Mouse (Mus musculus): ENCODE results near the gene Acsl4. TPM values are rescaled to one million over a fixed set of nuclear protein-coding genes. Genes with fewer than 3 reads are reported as not detected.

Gene Acsl4
- 10 to 100 TPM; 47.6 to 51.4 TPM for polyA plus RNA-seq (2017; shearing (Covaris generic))

DNA sequence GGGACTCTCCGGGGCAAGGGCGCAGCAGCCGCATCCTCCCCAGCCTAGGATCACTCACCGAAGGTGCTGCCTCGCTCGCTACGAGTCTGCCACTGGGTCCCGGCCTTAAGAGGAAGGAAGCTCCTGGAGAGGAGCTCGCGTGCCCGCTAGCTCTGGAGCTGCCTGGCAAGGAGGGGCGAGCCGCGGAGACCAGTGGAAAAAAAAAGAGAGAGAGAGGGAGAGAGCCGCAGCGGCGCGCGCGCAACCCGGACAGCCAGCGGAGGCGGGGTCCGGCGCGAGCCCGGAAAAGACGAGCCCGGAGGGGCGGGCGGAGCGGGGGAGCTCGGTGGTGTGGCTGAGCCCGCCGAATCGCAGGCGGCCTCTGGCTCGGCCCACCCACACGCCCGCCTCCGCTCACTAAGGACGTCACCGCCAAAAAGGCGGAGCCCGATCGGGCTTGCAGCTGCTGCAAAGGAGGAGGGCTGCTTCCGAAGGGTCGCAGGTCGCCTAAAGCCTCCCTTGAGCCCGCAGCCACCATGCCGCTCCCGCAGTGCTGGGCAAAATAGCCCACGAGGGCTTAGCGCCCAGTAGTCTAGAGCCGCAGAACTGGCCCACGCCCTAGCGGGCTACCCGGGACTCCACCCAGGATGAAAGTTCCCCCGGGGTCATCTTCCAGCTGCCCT, at the start of gene Acsl4:
Acsl4 (minus strand) TSS at position 289 of the 662 bp plus-strand sequence.
- peak; percentile 86 for ATAC-seq

GRCm38 (mm10) chrX:142437971-142438504, 47.7 kb upstream of the Acsl4 start:
- ATAC-seq: no peak

DNA sequence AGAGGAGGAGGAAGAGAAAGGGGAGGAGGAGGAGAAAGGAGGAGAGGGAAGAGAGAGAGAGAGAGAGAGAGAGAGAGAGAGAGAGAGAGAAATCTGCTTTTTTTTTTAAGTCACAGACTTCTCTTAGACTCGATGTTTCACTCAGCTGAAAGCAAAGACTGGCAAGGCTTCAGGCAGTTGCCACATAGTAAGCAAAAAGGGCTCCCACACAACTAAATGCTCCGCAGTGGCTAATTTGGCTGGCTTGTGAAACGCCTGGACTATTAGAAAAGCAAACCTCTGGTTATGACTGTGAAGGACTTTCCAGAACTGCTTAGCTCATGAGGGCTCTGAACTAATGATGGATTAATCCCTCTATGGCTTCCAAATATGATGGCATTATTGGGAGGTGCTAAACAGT, 42.5 kb upstream of the Acsl4 start:
- no peak for ATAC-seq

GRCm38 (mm10) chrX:142427111-142427510, 36.8 kb upstream of the Acsl4 start:
- no peak for ATAC-seq

- no peak for ATAC-seq
Measured at GRCm38 (mm10) chrX:142426628-142427027, 36.3 kb upstream of the Acsl4 start.

DNA sequence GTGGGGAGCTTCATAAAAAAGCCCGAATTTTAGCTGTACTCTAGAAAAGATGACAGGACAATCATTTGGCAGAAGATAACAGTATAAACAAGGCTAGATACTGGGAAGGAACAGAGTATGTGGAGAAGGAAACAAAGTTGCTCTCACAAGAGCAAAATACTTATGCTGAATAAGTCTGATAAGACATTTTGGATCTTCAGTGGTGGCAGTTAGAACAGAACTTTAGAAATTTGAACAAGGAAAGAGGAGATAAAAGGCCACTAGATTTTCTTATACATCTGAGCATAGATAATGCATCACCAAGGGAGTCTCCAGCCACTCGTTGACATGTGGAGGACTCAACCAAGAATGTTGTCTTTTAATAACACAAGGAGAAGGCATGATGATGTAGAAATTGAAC, 23.5 kb upstream of the Acsl4 start:
- ATAC-seq: no peak

DNA sequence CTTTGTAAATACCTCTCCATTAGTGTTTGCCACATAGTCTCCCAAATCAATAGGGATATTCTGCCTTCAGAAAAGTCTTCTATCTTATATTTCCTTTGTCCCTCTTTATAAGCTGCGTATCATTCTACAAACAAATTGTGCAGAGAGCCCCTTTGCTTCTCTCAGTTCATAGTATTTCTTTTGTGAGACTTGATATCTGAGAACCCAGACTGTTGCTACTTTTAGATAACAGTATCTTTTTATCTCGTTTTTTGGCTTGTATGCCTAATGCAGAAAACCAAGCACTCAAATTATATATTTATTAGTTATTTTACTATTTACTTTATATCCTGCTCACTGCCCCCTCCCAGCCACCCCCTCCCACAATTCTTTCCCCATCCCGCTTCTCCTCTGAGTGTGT, 19.7 kb upstream of the Acsl4 start:
- ATAC-seq: no peak

GRCm38 (mm10) chrX:142409338-142409737, 19.0 kb upstream of the Acsl4 start:
- no peak for ATAC-seq

GRCm38 (mm10) chrX:142403114-142403513, 12.8 kb upstream of the Acsl4 start:
- no peak for ATAC-seq

DNA sequence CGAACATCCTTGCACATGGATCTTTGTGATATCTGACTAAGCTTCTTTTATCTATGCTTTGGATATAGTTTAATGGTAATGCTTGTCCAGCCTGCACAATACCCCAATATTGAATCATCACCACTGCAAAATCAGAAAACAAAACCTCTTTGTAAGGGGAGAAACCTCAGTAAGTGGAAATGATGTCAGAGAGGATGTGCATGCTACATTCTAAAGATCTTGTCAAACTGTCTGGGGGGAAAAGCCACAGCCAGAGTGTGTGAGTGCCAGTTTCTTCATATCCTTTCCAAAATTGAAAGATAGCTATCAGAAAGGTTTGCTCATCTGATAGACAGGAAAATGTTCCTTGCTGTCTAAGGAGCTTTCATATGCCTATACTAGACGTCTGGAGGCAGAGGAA, 8.3 kb upstream of the Acsl4 start:
- ATAC-seq: peak; percentile 73

DNA sequence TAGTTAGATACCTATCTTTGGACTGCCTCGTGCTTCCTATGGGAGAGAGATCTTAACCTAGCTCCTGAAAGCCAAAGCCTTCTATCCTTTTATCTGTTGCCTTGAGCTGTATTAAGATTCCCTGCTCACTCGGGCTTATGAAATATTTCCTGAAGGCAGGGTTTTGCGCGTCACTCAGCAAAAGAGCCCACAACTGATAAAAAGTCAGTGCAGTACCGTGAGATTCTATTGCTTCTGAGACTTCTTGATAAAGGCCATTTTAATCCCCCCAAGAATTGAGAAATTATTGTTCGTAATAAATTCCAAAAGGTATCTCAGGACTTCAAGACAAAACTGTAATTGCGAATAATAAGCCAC, 552 bp upstream of the Acsl4 start:
- ATAC-seq: peak; percentile 1

DNA sequence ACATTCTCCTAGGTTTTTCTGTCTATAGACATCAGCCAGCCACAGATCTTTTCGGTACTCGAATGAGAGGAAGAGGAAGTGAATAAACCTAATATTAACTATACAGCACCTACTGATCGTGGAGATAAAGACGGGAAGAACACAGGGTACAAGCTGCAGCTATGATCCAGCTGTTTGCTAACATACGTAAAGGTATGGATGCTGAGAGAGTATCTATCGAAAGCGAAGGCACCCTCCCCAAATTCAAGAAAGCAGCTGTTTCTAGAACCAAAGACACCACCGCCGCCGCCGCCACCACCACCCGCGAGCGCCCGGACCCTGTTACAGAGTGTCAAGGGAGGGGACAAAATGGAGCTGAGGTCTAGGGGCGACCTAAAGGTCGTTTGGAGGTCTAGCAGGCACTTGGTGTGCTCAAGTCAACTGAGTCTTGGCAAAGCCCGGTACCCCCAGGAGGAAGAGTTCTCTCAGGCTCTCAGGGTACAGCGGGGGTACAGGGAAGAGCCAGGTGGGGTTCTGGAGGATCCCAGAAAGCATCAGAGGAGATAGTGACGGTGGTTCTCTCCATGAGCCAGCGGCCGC, 665 bp downstream of the Acsl4 start:
- peak; percentile 10 for ATAC-seq

- ATAC-seq: no peak
Measured at GRCm38 (mm10) chrX:142388141-142388540, 2.2 kb downstream of the Acsl4 start.

DNA sequence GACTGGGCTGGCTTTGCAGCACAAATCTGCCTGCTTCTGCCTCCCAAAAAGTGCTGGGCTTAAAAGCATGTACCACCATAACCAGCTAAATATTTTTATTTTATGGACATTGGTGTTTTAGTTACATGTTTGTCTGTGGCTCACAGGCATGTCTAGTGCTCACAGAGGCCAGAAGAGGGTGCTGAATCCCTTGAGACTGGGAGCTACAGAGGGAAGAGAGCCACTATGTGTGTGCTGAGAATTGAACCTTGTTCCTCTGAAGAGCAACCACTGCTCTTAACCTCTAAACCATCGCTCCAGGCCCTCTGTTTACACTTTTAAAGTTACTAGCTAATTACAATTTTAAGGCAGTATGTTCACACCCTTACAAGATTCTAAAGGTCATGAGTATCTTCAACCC, 2.7 kb downstream of the Acsl4 start:
- ATAC-seq: no peak

DNA sequence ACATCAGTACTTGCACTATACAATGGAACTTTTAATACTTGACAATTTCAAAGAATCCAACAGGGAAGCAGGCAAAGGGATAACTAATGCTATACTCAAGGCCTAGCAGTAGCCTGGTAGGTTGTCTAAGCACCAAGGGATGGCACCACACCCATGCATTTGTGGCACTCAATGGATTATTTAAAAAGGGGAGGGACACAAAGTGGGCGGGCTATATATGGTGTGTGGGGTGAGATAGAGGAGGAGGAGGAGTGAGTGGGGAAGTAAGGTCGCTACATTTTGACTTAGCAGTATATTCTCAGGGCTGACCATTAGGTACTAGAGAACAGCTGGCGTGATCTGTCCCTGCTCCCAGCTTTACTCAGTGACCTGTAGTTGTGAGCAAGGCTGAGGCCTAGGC, 5.4 kb downstream of the Acsl4 start:
- no peak for ATAC-seq

- peak; percentile 77 for ATAC-seq
Measured at GRCm38 (mm10) chrX:142379894-142380293, 10.4 kb downstream of the Acsl4 start.

DNA sequence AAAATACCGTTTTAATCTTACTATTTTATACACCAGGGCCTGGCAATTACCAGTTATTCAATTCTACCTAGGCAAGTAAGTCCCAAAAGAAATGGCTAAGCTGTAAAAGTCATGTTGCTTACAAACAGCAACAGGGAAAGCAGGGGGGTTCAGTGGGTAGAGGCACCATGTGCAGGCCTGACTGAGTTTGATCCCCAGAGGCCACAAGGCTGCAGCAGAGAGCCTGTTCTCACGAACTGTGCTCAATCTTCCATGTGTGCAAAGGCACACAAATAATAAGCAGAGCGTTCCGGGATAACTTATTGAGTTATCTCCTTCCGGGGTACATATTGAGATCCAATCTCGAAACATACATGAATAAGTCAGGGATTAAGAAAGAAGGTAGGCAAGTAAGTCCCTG, 12.3 kb downstream of the Acsl4 start:
- no peak for ATAC-seq

DNA sequence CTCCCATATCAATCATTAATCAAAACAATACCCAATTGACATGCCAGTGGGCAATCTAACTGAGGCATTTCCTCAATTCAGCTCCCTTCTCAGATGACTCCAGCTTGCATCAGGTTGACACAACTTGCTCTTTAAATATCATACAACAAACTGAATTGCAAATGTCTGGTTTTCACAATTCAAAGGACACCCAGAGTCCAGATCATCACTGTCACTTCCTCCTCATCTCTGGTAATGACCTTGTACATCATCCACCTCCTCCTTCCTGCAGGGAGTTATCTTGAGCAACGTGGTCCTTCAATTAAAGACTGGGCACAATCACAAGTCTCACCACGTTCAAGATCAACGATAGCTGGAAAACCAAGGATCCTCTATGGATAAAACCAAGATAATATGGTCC, 13.0 kb downstream of the Acsl4 start:
- no peak for ATAC-seq

DNA sequence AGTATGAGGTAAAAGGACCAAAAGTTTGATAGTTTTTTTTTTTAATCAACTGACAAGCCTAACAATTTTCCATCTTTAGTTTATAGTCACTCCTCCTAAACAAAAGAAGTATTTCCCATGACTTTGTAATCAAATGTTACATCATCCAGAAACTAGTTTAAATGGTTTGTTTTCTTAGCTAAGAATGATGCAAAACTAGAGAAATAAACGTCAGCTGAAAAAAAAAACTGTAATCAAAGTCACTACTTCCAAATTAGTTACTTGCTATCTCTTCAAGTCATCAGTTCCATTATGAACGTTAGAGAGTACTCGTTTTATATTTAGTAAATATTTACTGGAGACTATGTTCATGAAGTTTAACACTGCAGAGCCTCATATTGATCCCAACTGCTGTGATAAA, 13.6 kb downstream of the Acsl4 start:
- ATAC-seq: no peak

GRCm38 (mm10) chrX:142375519-142375918, 14.8 kb downstream of the Acsl4 start:
- ATAC-seq: no peak

DNA sequence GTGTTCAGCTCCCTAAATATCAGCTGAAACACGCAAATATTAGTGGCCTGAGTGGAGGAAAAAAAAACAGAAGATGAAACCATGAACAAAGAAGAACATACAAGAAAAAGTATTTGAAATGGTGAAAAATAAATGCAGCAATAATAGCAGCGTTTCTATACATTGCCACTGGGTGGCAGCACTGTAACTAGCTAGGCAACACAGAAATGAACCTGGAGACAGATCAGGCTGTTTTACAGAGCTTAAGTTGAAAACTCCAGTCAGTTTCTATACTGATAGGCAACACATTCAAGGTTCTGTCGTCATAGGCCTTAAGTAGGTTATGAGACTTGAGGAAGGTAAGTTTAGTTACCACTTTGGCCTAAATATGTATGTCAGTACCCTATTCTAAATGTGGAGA, 17.9 kb downstream of the Acsl4 start:
- ATAC-seq: peak; percentile 58

- peak; percentile 84 for ATAC-seq
Measured at GRCm38 (mm10) chrX:142369935-142370334, 20.4 kb downstream of the Acsl4 start.

DNA sequence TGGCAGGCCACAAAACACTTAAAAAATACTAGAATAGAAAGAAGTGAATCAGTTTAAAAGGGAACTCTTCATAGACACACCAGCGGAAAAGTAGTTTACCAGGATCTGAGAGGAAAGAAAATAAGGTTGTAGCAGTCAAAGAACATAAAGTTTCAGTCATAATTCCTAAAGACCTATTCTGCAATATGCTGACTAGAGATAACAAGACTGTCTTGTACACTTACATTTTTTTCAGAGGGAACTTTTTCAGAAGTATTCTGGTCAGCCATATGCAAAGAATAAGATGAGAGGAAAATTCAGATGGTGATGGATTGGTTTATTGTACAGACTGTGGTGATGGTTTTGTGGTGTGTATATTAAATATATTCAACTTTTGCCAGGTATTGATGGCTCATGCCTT, 26.5 kb downstream of the Acsl4 start:
- no peak for ATAC-seq

DNA sequence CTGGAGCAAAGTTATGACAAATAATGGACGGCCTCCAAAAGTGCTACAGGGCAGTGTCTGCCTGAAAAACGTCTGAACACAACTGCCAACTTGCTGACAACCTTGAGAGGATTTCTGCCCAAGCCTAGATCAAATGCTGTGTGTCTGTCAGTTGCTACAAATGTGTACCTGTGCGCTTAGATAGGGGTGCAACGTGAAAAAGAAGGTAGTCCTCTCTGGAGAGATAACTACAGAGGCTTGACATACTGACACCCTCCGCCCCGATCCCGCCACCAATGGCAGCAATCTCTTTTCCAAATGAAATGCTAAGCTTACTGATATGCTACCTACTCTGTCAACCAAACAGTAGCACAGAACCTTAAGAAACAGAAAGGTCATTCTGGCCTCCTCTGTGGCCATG, 31.3 kb downstream of the Acsl4 start:
- ATAC-seq: no peak

DNA sequence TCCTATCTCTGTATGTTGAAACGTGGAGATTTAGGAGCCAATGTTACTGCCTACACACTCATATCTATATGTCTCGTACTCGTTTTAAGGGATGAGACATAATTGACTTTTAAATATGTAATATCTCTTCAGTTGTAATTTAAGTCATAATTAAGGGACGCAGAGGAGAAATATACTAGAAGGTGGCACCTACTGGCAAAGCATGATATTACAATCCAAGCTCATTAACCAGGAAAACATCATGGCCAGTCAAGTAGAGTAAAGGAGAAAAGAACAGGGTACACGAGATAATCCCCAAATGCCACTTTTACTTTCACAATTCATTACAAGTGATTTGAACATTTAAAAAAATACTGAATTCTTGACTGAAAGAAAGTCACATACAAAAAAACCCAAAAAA, 31.9 kb downstream of the Acsl4 start:
- ATAC-seq: peak; percentile 36
